Mouse (Mus musculus): ENCODE measurements around the gene Btnl10.

DNA sequence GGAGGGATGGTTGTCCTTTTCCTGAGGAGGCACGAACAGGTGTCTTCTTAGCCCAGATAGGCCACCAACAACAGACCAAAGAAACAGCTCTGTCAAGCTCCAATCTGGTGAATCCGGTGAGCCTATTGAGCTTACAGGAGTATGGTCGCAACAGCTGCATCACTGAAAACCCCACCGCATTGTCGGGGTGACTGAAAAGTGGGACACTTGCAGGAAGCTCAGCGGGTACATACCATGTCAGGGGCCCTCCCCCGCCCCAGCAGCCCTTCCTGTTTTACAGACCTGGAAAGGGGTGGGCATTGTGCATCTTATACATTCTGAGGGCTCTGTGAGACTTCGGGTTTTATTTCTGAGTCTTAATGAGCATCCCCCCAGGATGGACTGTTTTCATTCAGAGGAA lies 34.0 kb upstream of the Btnl10 start:
- no peak for TF ChIP-seq POLR2A (IDR thresholded peaks at IDR 0.05; ENCODE audit: insufficient read depth, low read length)
- no peak for TF ChIP-seq CTCF (IDR thresholded peaks at IDR 0.05; ENCODE audit: low read depth, low read length)
